Mouse (Mus musculus): ENCODE results near the gene Grap.

GRCm38 (mm10) chr11:61608072-61608471 is 45.0 kb upstream of the Grap start:
- no peak for TF ChIP-seq EP300 (IDR thresholded peaks at IDR 0.05; ENCODE audit: low read depth)
- TF ChIP-seq CTCF (IDR thresholded peaks at IDR 0.05; ENCODE audit: low read depth), result no peak
